Mouse (Mus musculus): Measurements from ENCODE around the gene Syt16.

Syt16 gene

DNA sequence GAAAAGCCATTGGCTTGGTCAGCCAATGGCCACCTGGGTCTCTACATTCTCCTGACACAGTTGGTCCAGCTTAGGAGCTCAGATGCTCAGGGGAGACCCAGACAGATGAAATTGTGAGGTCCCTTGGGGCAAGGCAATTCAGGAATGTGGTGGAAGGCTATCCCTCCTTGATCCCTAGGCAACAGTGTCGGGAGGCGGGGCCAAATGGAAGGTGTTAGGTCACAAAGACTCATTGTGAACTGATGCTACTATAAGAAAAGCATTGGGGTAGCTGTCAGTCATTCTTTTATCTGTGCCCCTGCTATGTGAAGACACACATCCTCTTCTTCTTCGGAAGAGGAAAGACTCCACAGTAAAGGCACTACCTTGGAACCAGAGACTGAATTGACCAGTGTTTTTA is 315.1 kb downstream of the Syt16 start:
- no peak for DNase-seq (ENCODE audit: low spot score in 2 of 2)

DNA sequence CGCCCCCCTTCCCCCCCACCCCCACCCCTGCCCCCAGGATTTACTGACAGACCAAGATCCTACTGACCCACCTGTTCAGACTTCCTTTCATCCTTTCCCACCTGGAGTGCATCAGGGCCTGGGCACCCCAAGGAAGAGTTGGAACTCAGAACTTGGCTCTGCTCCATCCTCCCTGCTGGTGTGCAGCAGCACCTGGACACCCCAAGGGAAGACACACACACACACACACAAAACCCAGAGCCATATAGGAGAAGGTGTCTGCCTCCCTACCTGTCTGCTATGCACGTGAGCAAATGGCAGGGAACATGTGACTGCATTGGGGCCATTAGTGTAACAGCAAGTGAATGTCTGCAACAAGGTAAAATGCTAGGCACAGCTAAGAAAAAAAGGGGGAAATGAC is 317.8 kb downstream of the Syt16 start:
- DNase-seq (ENCODE audit: low spot score in 2 of 2), result no peak

DNA sequence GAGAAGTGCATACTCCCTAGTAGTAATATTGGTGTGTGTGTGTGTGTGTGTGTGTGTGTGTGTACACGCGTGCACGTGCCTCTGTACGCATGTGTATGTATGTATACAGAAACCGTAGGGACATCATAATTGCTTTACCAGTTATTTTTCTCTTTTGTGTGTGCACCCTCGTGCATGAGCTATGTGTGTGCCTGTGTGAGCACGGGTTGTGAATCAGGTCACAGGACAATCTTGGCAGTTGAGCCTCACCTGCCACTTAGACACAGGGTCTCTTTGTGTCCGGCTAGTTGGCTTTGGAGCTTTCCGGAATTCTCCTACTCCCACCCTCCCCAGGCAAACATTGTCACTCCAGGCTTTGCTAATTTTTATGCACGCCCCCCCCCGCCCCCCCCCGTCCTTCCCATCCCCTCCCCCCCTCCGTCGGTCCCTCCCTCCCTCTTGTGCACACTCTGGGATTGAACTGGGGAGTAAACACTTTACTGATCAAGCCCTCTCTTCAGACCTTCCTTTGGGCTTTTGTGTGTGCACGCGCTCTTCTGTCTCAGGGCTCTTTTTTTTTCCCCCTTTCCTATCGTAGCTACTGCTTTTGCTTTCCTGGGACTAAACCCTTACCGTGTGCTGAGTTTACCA is 319.0 kb downstream of the Syt16 start, which contains the start of gene Gm11042:
Gene Gm11042 (minus strand): TSS at position 51 of the 630 bp plus-strand sequence.
- no peak for DNase-seq (ENCODE audit: low spot score in 2 of 2)

- no peak for DNase-seq (ENCODE audit: low spot score in 2 of 2)
Measured at GRCm38 (mm10) chr12:74316989-74317759, 319.7 kb downstream of the Syt16 start.

GRCm38 (mm10) chr12:74320318-74320717 is 322.9 kb downstream of the Syt16 start:
- DNase-seq (ENCODE audit: low spot score in 2 of 2), result peak; percentile 30 to 71

GRCm38 (mm10) chr12:74321981-74322380 is 324.5 kb downstream of the Syt16 start:
- DNase-seq (ENCODE audit: low spot score in 2 of 2), result no peak

Data from spleen, postnatal 4 days (tissue).